Mouse (Mus musculus) cerebellum, postnatal 14 days (tissue): ENCODE measurements around the gene Ankrd12.
"Not testable (repeated sequence)": the region's sequence is repeated elsewhere in the genome, so short reads cannot be mapped to it uniquely, and the experiment has no call there.

Experiments
- DNase-seq, 2 experiments: peaks; one replicate each; pipeline ENCODE4 v3.0.0; 2021; ENCODE audit warnings: mixed read lengths in 2 of 2

Gene Ankrd12

DNA sequence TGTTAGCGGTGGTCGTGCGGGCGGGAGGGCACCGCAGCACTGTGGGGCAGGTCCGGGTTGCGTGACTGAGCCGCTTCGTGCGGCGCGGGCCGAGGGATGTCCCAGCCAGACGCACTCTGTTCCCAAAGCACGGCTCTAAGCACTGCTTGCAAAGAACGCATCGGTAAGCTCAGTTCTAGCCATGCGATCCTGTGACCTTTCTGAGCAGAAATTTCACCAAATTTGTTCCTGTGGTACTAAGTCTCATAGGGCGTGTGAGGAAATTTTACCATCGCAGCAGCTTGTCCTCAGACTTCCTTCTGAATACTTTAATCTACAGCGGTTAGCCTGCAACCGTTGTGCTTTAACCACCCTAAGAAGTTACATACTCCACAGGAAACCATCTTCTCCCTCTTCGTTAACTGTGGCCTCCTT lies 555 bp upstream of the Ankrd12 start:
- no peak for DNase-seq

DNA sequence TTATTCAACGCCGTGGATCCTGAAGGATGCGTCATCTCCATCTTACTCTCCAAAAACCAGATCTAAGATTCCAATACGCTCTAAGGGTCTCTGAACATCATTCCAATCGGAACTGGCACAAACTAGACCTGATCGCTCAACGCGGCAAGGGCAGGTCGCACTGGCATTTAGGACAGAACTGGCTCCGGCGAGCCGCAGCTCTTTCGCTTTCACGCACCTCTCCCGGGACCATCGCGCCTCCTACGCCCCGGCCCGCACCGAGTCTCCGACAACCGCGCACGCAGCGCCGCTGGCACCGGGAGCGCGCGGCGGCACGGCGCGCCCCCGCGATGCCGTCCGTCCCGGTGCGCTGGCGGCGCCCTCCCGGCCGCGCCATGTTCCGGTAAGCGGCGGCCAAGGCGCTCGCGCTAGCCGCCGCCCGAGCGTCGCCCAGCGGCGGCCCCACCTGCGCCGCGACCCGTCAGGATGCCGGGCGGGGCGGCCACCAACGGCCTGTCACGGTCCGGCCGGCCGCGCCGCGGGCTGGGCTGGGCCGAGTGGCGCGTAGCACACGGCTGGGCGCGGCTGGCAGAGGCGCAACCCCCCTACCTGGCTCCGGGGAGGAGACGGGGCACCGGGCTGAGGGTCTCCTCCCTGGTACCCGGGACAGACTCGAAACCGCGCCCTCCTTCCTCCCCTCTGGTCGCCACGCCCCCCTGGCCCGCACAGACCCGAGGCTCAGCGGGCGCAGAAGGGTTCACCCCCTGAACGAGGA lies 538 bp downstream of the Ankrd12 start:
- DNase-seq, result peak; percentile 62 to 66

DNA sequence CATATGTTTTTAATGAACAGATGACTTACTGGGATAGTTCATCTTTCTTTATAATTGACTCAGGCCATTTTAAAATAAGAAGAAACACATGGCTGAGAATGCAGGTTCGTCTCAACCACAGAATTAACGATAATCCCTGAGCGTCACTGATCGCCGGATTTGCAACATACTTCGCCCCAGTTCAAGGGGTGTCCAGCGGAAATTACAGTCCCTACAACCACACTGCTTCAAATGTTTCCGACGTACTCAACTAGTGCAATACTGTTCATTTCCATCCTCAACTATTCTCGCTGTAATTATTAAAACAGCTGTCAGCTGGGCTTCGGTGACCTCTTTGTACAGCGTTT lies 1.1 kb downstream of the Ankrd12 start:
- DNase-seq, result no peak

DNA sequence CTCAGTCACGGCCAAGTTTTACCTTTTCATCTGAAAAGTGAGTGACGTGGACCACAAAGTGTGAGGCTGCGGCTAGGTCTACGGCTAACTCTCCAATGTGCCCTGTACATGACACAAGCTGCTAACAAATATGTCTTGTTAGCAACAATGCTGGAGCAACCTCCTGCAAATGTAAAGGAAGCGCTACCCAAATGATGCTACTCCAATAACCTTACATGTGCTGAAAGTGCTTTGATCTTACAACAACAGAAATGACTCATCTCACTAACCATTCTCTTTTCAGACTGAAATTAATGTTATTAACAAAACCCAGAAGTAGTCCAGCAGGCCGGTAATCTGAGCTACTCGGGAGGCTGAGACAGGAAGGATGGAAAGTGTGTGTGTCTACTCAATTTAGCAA lies 2.9 kb downstream of the Ankrd12 start:
- DNase-seq, result no peak

DNA sequence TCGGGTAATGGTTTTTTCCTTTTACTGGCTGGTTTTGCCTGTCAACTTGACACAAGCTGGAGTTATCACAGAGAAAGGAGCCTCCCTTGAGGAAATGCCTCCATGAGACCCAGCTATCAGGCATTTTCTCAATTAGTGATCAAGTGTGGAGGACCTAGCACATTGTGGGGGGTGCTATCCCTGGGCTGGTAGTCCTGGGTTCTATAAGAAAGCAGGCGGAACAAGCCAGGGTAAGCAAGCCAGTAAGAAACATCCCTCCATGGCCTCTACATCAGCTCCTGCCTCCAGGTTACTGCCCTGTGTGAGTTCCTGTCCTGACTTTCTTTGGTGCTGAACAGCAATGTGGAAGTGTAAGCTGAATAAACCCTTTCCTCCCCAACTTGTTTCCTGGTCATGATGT lies 7.9 kb downstream of the Ankrd12 start:
- DNase-seq, result not testable (repeated sequence)

DNA sequence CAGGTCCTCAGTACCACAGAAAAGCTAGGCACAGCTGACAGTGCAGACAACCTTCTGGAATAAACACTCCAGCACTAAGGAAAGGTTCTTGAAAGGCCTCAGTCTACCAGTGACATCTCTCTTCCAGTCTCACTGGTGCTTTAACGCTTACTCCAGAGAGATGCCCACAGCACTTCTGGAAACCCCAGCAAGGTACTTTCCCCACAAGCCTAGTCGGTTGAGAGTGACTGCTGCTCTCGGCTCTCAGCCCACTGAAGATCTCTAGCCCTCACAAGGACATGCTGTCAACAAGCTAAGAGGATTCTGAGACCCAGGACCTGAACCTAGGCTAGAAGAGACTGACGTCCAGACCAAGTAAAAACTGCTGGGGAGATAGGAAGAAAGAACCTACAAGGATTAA lies 11.8 kb downstream of the Ankrd12 start:
- no peak for DNase-seq

DNA sequence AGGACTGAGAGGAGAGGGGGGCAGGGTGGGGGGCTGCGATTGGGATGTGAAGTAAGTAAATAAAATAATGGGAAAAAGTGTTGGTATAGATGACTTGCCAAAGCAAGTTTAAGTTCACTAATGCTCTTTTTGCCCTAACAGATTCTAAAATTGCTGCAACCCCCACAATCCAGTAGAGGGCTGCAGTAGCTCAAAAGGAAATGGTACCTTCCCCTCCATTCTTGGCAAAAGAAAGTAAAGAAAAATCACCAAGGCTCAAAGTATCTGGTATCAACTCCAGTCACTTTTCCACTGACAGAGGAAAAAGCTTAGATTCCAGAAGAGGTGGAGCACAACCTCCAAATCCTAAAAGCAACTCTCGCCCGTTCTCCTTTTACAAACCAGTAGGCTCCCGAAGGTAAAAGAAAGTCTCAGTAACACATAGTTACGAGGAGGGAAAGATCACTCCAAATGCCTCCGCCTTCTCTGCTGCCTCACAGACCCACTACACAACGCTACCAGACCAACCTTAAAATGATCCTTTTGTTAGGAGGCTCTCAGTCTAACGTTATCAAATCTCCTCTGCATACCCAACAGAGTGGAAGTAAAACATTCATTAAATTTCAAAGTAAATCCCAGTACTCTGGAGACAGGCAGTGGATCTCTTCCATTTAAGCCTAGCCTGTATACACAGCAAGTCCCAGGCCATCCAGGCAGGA lies 15.5 kb downstream of the Ankrd12 start:
- no peak for DNase-seq

DNA sequence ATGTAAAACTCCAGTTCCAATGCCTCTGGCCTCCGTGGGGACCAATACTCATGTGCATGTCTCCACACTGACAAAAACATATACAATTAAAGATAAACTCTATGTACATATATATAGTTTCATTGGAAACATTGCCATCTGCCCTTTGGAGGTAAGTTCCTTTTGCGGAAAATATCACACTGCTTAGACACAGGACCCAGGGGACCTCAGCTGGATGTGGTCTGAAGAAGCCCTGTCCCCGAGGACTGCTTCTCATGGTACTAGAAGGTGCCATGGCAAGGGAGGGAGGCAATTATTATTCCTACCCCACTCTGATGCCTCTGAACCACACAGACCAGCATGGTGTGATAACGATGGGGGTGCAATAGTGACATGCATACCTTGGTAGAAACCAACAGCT lies 18.7 kb downstream of the Ankrd12 start:
- DNase-seq, result no peak

DNA sequence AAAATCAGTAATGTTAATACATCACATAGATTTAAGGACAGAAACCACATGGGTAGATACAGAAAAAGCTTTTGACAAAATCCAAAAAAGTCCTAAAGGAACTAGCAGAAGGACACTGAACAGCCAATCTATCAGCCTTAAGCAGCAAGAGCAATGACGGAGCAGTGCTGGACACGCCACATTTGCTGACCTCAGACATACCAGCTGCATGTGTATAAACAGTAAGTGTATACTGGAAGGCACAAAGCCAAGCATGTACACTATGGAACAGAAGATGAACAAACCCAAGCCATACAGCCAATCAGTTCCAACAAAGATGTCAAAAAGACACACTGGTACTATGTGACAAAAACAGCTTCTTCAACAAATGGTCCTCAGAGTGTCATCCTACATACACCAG lies 19.7 kb downstream of the Ankrd12 start:
- no peak for DNase-seq

DNA sequence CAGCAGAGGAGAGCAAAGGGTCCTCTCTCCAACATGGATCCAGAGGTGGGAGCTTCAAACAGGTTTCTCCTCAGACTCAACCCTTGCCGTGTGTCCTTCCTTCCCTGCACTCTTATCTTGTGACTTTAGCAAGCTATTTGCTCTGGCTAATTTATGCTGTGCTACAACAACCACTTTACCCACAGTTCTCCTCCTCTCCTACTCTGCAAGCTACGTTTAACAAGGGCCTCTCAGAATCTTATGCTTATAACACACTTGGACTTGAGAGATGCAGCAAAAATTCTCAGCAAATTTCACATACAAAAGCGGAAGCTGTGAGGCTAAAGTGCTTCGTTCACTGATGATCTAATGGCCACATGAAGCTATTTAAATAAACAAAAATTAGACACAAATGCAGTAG lies 23.5 kb downstream of the Ankrd12 start:
- DNase-seq, result no peak

DNA sequence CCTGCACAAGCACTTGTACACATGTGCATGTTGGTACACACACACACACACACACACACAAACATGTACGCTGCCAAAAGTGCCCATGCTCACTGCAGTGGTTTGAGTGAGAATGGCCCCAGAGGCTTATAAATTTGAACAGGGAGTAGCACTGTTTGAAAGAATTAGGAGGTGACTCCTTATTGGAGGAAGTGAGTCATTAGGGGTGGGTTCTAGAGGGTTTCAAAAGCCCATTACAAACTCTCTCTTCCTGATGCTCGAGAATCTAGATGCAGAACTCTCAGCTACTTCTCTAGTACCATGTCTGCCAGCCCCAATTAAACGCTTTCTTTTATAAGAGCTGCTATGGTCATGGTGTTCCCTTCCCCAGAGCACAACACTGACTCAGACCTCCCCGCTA lies 28.1 kb downstream of the Ankrd12 start:
- DNase-seq, result no peak

DNA sequence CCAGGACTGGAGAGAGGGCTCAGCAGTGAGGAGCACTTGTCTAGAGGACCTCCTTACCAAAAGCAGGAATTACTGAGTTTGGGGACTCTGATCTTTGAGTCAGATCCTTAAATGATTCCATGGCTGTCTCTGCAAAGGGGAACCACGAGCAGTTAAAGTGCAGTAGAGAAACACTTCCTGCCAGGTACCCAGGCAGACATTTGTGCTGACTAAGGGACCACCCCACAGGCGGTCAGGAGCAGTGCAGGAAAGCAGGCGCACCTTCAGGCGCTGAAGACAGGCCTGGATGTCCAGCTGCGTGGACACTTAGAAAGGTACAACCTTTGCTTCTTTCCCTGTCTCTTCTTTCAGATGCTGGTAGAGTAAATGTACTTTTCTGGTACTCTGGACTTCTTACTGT lies 28.7 kb downstream of the Ankrd12 start:
- DNase-seq, result no peak

DNA sequence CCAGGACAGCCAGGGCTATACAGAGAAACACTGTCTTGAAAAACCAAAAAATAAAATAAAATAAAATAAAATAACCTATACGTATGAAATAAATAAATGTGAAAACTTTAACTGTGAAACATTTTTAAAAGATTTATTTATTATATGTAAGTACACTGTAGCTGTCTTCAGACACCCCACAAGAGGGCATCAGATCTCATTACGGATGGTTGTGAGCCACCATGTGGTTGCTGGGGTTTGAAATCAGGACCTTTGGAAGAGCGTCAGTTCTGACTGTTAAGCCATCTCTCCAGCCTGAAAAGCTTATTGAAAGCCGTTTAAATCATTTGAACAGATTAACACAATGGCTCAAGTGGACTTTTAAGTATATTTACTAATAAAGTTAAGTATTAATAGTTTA lies 33.2 kb downstream of the Ankrd12 start:
- DNase-seq, result not testable (repeated sequence)

DNA sequence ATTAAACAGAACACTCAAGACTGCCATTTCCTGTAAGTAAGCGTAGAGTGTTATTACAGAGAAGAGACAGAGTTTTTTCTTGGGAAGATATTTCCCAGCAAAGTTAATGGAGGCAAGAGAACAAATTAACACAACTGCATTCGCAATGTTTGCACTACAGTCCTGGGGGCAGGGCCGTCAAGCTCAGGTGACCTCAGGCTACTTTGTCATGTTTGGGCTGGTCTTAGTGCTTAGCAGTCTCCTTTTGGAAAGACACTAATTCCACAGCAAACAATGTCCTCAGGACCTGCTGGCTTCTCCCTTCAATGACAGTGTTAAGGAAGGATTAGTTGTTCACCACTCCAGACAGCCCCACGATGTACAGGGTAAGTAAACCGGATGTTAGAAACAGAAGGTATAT lies 35.9 kb downstream of the Ankrd12 start:
- DNase-seq, result no peak

DNA sequence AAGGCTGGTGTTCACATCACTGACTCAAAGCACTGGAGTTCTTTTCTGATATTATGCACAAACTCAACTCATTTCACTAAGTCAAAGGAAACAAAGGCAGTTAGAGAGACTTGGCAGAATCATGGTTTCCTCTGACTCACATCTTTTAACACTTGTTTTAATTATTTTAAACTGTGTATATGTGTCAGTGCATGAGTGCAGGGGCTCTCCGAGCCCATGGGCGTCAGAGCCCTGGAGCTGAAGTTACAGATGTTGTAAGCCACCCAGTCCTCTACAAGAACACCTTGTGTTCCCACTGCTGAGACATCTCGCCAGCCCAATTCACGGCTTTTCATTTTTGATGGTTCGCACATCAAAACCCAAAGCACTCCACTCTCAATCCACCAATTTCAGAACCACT lies 43.6 kb downstream of the Ankrd12 start:
- DNase-seq, result no peak

DNA sequence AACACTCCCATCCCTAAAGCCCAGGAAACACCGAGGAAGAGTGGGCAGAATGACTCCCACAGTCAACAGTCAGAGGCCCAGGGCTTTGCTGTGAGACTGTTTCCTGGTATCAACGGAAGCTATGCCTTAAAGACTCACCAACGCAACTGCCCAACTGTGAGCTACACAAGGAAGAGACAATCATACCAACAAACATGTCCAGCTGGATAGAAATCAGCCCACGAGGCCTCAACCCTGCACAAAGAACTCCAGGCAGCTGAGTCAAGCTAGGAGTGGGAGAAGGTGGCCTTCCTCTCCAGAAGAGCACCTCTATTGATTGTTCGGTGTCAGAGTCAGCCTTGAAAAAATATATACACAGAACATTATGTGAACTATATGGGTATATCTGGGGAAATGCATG lies 44.9 kb downstream of the Ankrd12 start:
- DNase-seq, result no peak

DNA sequence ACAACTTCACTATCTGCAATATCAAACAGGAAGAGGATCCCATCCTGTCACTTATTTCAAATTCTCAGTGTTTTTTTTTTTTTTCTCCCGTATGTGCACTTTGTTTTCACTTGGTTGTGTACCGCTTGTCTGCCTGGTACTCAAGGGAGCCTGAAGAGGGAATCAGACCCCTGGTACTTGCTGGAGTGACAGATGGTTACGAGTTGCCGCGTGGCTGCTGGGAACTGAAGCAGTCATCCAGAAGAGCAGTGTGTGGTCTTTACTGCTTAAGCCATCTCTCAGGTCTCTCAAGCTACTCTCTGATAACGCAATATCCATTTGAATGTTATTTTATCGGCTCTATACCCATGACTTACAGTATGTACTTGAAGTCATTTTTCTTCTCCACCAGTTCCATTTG lies 52.7 kb downstream of the Ankrd12 start:
- DNase-seq, result peak; percentile 53 to 67

DNA sequence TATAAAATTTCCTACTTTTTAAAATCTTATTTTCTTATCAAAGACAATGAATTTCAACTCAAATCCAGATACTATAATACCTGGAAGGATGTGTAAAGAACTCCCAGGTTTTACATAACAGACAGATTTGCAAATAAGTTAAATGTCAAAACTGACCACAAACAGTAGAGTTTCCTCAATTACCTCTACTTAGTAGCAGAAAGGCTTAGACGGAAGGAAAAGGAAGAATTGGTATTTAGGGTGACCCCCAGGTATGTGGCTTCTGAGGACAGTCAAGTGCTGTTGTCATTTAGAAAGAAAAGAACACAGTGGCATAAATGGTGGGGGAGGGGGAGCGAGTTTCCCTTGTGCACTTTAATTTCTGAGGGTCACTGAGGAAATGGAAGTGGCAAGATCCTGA lies 65.1 kb downstream of the Ankrd12 start:
- DNase-seq, result no peak

DNA sequence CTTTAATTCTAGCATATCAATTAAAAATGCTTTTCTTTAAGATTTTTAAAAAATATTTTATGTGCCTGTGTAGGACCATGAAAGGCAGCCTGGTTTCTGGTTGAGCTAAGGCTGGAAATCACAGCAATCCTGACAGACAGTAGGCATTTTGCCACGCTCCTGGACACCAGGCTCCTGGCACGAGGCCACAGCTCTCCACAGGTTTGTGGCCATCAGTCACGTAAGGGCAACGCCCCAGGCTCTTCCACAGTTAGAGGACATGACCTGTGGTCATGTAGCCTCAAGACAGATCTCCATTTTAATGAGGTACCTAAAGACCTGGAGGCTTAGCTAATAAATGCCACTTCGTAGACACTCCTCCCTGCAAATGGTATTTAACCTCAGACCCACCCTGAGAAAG lies 69.0 kb downstream of the Ankrd12 start:
- peak; percentile 94 to 95 for DNase-seq

DNA sequence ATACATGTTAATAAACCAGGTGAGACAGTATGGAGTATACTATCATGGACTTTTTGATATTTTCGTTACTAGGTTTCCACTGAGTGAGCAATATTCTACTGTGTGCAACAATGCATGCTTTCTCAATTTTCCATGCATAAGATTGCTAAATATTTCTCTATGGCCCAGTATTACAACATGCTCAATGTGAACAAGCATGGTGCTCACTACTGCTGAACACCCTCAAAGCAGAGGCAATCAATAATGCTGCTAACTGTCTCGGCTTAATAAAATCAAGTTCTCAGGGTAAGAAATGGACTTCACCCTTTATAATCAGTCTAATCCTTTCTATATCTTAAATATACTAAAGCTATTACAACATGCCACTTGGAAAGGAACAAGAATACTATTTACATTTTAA lies 69.4 kb downstream of the Ankrd12 start:
- no peak for DNase-seq

DNA sequence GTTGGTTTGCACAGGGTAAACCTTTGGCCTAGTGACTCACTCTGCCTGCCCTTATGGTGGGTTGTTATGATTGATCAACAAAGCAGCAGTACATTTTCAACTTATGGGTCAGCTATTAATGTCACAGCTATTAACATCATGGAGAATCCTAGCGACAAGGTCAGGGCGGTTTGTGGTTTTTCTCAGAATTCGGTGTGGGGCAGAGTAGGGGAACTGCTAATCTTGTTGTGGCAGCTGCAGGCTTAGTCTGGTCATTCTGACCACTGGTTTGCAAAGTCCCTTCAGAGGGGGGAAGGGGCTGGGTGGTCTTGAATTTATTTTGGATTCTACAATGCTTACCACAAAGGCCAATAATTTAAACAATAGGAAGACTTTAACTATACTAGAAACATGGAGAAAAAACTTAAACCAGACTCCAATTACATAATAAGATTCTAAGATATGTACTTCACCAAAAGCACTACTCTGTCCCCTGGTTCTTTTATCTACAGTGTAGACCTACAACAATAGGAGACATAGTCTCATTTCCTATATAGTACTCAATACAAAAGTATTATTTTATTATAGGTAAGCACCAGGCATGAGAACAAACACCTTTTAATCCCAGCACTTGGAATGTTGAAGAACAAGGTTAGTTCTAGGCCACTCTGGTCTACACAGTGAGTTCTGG lies 88.6 kb downstream of the Ankrd12 start:
- no peak for DNase-seq

DNA sequence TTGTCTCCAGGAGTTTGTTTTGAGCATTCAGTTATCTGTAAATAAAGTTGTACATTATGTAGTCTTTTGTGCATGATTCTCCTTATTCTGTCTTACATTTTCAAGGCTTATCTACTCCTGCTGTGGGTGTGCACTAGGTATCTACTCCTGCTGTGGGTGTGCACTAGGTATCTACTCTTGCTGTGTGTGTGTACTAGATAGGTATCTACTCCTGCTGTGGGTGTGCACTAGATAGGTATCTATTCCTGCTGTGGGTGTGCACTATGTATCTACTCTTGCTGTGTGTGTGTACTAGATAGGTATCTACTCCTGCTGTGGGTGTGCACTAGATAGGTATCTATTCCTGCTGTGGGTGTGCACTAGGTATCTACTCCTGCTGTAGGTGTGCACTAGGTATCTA lies 100.2 kb downstream of the Ankrd12 start:
- not testable (repeated sequence) for DNase-seq

DNA sequence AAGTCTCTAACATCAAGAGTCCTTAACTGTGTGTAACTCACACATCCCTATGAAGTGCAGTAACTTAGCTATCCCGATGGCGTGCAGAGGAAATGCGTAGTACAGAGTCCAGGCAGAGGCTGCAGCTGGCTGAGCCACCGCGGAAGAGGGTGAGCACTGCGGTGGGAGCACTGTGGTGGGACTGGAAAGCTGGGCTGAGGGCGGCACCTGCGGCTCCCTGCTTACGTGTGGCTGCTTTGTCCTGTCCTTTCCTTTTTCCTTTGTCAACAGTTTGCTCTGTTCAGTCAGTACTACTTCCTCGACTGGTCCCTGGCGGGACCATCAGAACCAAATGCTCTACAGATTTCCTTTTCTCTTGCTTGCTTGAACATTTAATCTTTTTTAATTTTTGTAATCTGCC lies 109.1 kb downstream of the Ankrd12 start:
- no peak for DNase-seq

DNA sequence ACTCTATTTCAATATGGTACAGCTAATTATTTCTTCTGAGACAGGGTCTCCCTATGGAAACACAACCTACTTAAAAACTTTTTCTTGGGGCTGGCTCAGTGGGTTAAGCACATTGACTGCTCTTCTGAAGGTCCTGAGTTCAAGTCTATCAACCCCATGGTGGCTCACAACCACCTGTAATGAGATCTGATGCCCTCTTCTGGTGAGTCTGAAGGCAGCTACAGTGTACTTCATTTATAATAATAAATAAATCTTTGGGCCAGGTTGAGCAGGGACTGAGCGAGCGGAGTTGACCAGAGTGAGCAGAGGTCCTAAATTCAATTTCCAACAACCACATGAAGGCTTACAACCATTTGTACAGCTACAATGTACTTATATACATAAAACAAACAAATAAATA lies 114.6 kb downstream of the Ankrd12 start:
- DNase-seq, result no peak
